Mouse (Mus musculus): ENCODE data around the gene Slc4a10.

DNA sequence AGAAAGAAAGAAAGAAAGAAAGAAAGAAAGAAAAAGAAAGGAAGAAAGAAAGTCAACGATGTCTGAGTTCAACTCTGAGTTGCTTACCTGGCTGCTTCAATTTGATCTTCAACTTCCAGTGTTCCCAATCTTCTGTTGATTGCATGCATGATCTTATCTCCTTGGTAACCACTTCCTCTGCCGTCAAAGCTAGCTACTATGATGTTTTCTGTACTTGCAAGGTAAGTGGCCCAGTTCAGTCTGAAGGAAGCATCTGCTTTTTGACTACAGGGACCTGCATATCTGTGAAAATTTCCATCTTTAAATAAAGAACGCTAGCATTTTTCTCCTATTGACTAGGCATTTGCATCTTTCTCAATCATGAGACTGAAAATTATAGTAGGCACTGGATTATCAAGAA lies 305.8 kb downstream of the Slc4a10 start:
- TF ChIP-seq CTCF (IDR thresholded peaks at IDR 0.05; ENCODE audit: control insufficient read depth, insufficient read depth, insufficient replicate concordance, low read depth, low read length) (no peak), POLR2A (IDR thresholded peaks at IDR 0.05; ENCODE audit: control insufficient read depth, low read depth, low read length) (no peak)
